Mouse (Mus musculus): Measurements from ENCODE around the gene Galm. TPM values are rescaled to one million over a fixed set of nuclear protein-coding genes. Genes with fewer than 3 reads are reported as not detected.

The Galm gene
- polyA plus RNA-seq, 1 experiment from 2014 or later: 5.0 TPM

DNA sequence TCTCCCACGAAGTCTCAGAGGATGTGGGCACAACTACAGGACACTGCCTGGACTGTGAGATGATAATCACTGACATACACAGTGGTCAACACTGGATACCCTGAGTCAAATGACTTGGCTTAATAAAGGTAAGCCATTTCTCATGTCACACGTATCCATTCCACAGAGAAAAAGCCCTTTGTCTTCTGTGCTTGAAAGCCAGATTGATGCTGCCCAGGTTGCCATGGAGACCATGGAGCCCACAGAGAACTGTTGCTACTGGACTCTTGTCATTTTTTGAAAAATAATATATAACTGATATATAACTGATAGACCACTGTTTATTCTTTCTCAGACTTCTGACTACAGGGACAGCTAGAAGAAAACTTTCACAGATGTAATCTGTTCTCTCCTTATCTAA, 30.1 kb upstream of the Galm start:
- H3K9ac ChIP-seq: no peak overlapping the region
- H3K4me2 ChIP-seq (replicated peaks): no peak overlapping the region
- H3K4me1 ChIP-seq: peaks cover 11% of the 10 kb centered on the region
- no peaks in the 10 kb centered on the region for H3K36me3 ChIP-seq
- 0 out of 2 replicates have a peak, but pooled peaks have one; percentile 21 for ATAC-seq (ENCODE audit: low FRiP score, low read depth)
- H3K27ac ChIP-seq: no peak overlapping the region
- H3K9me3 ChIP-seq: no peaks in the 10 kb centered on the region
- WGBS: 19% methylated on average over 2 of the region's 2 CpGs
- no peaks in the 10 kb centered on the region for H3K27me3 ChIP-seq (replicated peaks)
- H3K4me3 ChIP-seq: no peak overlapping the region

DNA sequence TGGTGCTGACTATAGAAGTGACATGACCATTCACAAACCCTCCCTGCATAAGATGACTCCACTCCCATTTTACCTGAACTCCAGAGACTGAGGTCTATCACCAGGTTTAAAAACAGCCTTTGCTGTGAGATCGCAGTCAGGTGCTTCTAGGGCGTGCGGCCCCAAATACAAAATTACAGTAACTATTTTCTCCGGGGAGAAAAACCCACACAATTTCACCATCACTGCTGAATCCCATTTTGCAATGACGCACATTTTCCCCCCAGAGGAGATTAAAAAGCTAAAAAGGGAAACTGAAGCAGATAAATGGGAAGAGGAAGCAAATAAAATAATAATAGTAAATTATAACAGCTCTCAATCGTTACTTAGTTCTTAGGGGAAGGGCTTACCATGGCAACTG, 27.4 kb upstream of the Galm start:
- H3K4me2 ChIP-seq (replicated peaks): no peak overlapping the region

DNA sequence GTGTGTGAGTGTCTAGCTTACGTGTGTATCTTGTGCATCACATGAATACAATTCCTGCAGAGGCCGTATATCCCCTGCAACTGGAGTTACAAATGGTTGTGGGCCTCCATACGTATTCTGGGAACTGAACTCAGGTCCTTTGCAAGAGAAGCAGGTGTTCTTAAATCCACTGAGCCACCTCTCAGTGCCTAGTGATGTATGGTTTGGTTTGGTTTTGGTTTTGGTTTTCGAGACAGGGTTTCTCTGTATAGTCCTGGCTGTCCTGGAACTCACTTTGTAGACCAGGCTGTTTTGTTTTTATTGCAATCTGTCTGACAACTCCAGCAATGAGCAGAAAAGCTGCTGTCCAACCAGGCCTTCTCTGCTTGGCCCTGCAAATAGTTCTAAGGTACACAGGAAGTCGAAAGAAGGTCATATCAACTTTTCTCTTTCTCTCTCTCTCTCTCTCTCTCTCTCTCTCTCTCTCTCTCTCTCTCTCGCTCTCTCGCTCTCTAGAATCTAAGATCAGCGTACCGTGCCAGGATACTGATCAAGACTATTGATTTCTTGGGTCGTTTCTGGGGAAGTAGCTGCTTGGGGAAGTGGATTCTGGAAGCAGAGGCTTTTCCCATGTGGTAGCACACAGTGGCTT, 21.8 kb upstream of the Galm start:
- no peak for ATAC-seq (ENCODE audit: low FRiP score, low read depth)
- no peak overlapping the region for H3K4me2 ChIP-seq (replicated peaks)
- no peak overlapping the region for H3K9ac ChIP-seq
- 86% methylated on average over 10 of the region's 10 CpGs for WGBS
- H3K9me3 ChIP-seq: no peaks in the 10 kb centered on the region
- no peaks in the 10 kb centered on the region for H3K36me3 ChIP-seq
- no peaks in the 10 kb centered on the region for H3K27me3 ChIP-seq (replicated peaks)
- no peak overlapping the region for H3K27ac ChIP-seq
- no peaks in the 10 kb centered on the region for H3K4me1 ChIP-seq
- no peak overlapping the region for H3K4me3 ChIP-seq

More for the DNA sequence above, 27.4 kb upstream of the Galm start:
- Histone ChIP-seq H3K9me3 (no peaks in the 10 kb centered on the region), H3K36me3 (no peaks in the 10 kb centered on the region), H3K27me3 (replicated peaks) (no peaks in the 10 kb centered on the region), H3K27ac (no peak overlapping the region), H3K9ac (no peak overlapping the region), H3K4me1 (peaks cover 11% of the 10 kb centered on the region), H3K4me3 (no peak overlapping the region)
- no peak for ATAC-seq (ENCODE audit: low FRiP score, low read depth)
- WGBS: 85% methylated on average over 6 of the region's 6 CpGs

DNA sequence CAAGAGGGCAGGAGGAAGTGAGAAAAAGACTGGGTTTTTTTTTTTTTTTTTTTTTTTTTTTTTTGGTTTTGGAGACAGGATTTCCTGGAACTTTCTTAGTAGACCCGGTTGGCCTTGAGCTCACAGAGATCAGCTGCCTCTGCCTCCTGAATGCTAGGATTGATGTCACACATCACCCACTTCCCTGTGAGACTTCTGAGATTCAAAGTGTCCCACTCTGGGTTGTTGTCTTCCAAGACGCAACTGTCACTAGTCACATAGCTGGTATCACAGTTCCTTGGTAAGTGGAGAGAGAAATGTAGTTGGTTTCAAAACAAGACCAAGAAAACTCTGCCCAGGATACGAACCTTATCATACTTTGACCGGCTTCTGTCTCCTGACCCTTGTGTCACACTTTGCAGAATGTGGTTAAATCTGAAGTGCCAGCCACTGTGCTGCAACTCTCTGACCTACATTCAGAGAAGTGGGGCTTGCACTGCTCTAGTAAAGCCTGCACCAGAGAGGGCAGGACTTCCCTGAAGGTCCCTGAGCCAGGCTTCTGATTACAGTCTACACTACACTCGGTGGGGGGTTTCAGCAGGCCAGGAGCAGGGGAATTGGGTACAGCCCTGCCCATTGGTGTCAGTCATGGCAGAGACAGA, 14.5 kb upstream of the Galm start:
- Histone ChIP-seq H3K4me1 (no peaks in the 10 kb centered on the region), H3K9ac (no peak overlapping the region), H3K27me3 (replicated peaks) (no peaks in the 10 kb centered on the region), H3K4me2 (replicated peaks) (no peak overlapping the region), H3K36me3 (no peaks in the 10 kb centered on the region), H3K27ac (no peak overlapping the region), H3K9me3 (no peaks in the 10 kb centered on the region), H3K4me3 (no peak overlapping the region)
- 85% methylated on average over 5 of the region's 5 CpGs for WGBS
- no peak for ATAC-seq (ENCODE audit: low FRiP score, low read depth)

DNA sequence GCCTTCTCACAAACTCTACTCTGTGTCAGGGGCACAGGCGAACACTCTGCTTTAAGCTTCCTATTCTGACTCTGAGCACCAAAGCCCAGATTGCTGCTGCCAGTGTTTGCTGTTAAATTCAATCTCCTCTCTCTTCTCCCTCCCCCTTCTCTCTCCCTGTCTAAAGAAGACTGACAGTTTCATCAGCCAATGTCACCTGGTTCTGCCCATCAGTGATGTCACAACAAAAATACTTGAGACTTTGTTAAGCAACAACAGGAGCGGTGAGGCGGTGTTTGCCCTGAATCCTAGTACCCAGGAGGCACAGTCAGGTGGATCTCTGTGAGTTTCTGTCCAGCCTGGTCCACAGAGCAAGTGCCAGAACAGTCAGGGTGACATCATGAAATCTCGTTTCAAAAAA, 13.8 kb upstream of the Galm start:
- Histone ChIP-seq H3K36me3 (no peaks in the 10 kb centered on the region), H3K9ac (no peak overlapping the region), H3K9me3 (no peaks in the 10 kb centered on the region), H3K4me2 (replicated peaks) (no peak overlapping the region), H3K4me1 (no peaks in the 10 kb centered on the region), H3K27me3 (replicated peaks) (no peaks in the 10 kb centered on the region), H3K27ac (no peak overlapping the region), H3K4me3 (no peak overlapping the region)
- WGBS: 87% methylated on average over 4 of the region's 4 CpGs
- ATAC-seq (ENCODE audit: low FRiP score, low read depth): no peak

DNA sequence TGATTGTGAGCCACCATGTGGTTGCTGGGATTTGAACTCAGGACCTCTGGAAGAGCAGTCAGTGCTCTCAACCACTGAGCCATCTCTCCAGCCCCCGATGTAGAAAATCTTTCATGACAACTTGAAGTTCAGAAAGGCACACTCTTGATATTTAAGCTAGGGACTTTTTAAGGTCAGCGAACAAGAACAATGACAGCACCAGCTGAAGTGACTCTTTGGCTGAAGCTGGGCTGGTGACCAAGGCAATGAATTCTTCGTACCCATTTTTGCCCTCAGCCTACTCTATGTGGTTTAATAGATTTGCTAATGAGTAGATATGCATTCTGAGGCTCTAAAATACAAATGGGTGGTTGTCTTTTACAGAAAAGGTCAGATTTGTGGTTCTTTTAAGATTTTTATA, 6.9 kb upstream of the Galm start:
- H3K4me1 ChIP-seq: no peaks in the 10 kb centered on the region
- H3K36me3 ChIP-seq: no peaks in the 10 kb centered on the region
- H3K27me3 ChIP-seq (replicated peaks): no peaks in the 10 kb centered on the region
- H3K4me3 ChIP-seq: no peak overlapping the region
- WGBS: 76% methylated on average over 3 of the region's 3 CpGs
- no peak overlapping the region for H3K4me2 ChIP-seq (replicated peaks)
- no peak for ATAC-seq (ENCODE audit: low FRiP score, low read depth)
- no peaks in the 10 kb centered on the region for H3K9me3 ChIP-seq
- H3K27ac ChIP-seq: no peak overlapping the region
- no peak overlapping the region for H3K9ac ChIP-seq

DNA sequence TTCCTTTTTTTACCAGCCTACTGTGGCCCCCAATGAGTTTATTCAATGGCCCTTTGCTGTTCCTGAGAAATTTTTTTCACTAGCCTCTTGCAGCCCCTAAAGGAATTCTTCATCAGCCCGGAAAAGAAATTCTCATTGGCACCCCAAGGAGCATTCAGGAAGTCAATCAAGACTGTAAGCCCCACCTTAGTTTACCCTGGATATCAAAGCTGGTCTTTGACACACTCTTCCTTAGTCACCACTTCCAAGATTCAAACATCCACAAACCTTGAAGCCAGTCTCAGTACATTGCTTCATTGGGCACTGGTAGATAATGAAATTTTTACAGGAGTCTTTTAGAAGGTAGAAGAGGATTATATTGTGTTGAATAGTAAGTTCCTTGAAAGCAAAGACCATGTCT, 5.4 kb upstream of the Galm start:
- no peak overlapping the region for H3K9ac ChIP-seq
- no peak for ATAC-seq (ENCODE audit: low FRiP score, low read depth)
- H3K9me3 ChIP-seq: no peaks in the 10 kb centered on the region
- WGBS: 74% methylated on average over 1 of the region's 1 CpGs
- no peaks in the 10 kb centered on the region for H3K4me1 ChIP-seq
- no peak overlapping the region for H3K4me2 ChIP-seq (replicated peaks)
- no peaks in the 10 kb centered on the region for H3K27me3 ChIP-seq (replicated peaks)
- no peaks in the 10 kb centered on the region for H3K36me3 ChIP-seq
- no peak overlapping the region for H3K4me3 ChIP-seq
- H3K27ac ChIP-seq: no peak overlapping the region

DNA sequence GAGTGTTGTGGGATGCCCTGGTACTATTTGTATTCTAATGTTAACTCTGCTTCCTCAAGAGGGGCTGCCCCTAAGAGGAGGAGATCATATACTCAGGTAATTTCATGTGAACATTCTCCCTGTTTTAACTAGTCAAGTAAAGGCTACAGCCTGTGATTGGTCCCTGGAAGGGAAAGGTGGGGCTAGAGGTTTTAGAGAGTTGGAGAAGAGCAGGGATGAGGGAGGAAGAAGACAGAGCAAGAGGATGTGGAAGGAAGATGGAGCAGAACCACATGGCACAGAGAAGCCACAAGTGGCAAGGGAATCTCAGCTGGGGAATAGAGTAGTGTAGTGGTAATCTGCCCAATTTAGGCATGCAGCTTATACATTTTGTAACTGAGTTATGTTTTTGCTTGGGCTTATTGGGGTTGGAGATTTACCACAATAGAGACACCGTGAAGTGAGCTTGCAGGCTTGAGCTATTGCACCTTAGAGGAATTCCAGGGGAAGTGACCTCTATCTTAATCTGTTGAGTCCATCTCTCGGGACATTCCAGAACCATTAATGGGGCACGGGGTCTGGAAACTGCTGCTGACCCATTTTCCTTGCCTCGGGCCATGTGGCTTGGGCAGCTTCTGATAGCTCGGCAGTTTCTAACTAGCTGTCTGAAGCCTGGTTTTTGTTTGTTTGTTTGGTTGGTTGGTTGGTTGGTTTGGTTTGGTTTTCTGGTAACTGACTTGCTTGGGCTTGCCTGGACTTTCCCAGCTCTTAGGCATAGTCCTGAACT, 2.1 kb upstream of the Galm start:
- H3K9ac ChIP-seq: no peak overlapping the region
- H3K4me3 ChIP-seq: no peak overlapping the region
- 91% methylated on average over 5 of the region's 5 CpGs for WGBS
- ATAC-seq (ENCODE audit: low FRiP score, low read depth): no peak
- no peak overlapping the region for H3K27ac ChIP-seq
- H3K36me3 ChIP-seq: no peaks in the 10 kb centered on the region
- no peak overlapping the region for H3K4me2 ChIP-seq (replicated peaks)
- H3K27me3 ChIP-seq (replicated peaks): no peaks in the 10 kb centered on the region
- H3K9me3 ChIP-seq: no peaks in the 10 kb centered on the region
- 0 out of 2 replicates have a peak, but pooled peaks cover 9% of the 10 kb centered on the region for H3K4me1 ChIP-seq

DNA sequence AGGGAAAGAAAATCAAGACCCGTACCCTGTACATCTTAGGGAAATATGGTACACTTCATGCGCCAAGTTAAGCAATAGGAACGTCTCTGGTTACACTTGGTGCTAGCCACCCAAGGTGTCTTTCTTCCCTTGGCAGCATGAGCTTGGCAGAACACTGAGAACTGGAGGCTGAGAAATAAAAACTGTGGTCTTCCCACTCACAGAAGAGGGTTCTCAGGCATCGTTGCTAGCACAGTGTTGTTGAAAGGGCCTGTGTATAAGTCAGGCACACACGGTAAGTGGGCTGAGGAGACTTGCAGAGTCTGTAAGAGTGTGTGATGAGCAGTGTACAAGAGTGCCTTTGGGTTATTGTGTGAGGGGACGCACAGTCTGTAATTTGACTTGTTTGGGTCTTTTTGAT, 1.1 kb upstream of the Galm start:
- WGBS: 93% methylated on average over 6 of the region's 6 CpGs

DNA sequence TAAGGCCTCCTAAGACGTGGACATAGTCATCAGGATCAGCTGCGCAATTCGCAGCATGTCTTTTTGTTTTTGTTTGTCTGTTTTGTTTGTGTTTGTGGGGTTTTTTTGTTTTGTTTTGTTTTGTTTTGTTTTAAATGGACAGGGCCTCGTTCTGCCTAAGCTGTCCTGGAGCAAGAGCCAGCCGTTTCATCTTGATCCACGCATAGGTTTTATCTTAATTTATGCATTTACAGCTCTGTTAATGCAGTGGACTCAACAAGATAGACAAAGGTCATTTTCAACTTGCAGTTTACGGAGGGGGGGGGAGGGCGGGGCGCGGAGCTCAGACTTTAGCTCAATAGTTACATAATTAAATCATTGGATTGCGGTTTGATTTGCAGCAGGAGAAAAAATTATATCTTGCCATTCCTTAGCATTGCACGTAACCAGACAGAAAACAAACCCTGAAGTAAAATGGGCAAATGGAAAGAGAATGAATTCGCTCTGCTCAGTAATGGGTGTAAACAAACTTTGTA, 1.3 kb downstream of the Galm start:
- Histone ChIP-seq H3K9ac (no peak overlapping the region), H3K9me3 (no peaks in the 10 kb centered on the region)

More for the DNA sequence above, 1.1 kb upstream of the Galm start:
- no peaks in the 10 kb centered on the region for H3K9me3 ChIP-seq
- ATAC-seq (ENCODE audit: low FRiP score, low read depth): no peak
- 0 out of 2 replicates have a peak, but pooled peaks cover 13% of the 10 kb centered on the region for H3K4me1 ChIP-seq
- H3K27ac ChIP-seq: no peak overlapping the region
- H3K27me3 ChIP-seq (replicated peaks): no peaks in the 10 kb centered on the region
- no peak overlapping the region for H3K4me2 ChIP-seq (replicated peaks)
- no peak overlapping the region for H3K4me3 ChIP-seq
- H3K36me3 ChIP-seq: no peaks in the 10 kb centered on the region
- no peak overlapping the region for H3K9ac ChIP-seq

DNA sequence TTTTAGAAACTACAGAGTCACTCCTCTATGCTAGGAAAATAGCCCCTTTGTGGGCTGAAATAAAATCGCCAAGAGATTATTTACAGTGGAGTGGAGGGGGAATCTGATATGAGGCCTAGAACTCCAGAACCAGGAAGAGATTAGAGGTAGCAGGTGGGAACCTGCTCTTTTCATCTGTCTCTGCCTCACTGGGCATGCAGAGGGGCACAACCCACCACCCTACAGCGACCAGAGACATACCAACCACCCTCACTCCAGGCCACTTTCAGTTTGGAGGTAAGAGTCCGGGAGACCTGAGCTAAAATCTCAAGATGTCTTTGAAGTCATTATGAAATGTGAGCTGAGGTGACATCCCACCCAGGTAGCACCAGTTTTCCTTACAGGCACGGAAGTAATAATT, 2.1 kb downstream of the Galm start:
- ATAC-seq (ENCODE audit: low FRiP score, low read depth): no peak
- no peaks in the 10 kb centered on the region for H3K9me3 ChIP-seq
- H3K27ac ChIP-seq: no peak overlapping the region
- no peak overlapping the region for H3K4me3 ChIP-seq
- 0 out of 2 replicates have a peak, but pooled peaks cover 13% of the 10 kb centered on the region for H3K4me1 ChIP-seq
- no peak overlapping the region for H3K9ac ChIP-seq
- no peaks in the 10 kb centered on the region for H3K27me3 ChIP-seq (replicated peaks)
- H3K4me2 ChIP-seq (replicated peaks): no peak overlapping the region
- H3K36me3 ChIP-seq: no peaks in the 10 kb centered on the region
- 83% methylated on average over 4 of the region's 4 CpGs for WGBS

More for the DNA sequence above, 1.3 kb downstream of the Galm start:
- Histone ChIP-seq H3K36me3 (no peaks in the 10 kb centered on the region), H3K27ac (no peak overlapping the region), H3K4me1 (0 out of 2 replicates have a peak, but pooled peaks cover 13% of the 10 kb centered on the region), H3K4me3 (no peak overlapping the region), H3K27me3 (replicated peaks) (no peaks in the 10 kb centered on the region), H3K4me2 (replicated peaks) (peak overlapping the region; percentile 71)
- WGBS: 85% methylated on average over 13 of the region's 13 CpGs
- ATAC-seq (ENCODE audit: low FRiP score, low read depth): no peak

DNA sequence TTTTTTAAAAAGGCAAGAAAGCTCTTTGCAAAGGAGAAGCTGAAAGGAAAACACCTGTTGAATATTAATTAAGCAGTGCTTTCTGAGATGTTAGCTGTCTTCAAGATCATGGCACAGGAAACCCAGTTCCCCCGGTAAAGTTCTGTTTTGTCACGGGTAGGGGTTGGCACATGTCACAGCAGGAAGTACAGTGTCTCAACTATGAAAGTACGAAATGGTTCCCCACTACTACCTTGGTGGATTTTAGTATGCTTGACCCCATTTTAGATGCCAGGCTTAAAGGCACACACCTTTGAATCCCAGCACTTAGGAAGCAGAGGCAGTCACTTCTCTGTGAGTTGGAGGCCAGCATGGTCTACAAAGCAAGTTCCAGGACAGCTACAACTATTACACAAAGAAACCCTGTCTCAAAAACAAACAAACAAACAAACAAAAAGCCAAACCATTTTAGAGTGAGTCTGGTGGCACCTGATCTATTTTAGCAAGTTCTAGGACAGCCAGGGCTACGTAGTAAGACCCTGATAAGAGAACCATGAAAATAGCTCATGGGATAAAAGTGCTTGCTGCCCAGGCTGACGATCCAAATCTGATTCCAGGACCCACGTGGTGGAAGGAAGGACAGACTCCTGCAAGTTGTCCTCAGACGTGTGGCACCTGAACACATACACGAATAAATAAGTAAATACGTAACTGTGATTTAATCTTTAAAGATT, 3.6 kb downstream of the Galm start:
- Histone ChIP-seq H3K27ac (no peak overlapping the region), H3K4me3 (no peak overlapping the region), H3K9ac (no peak overlapping the region), H3K9me3 (no peaks in the 10 kb centered on the region), H3K4me2 (replicated peaks) (no peak overlapping the region), H3K4me1 (0 out of 2 replicates have a peak, but pooled peaks cover 13% of the 10 kb centered on the region), H3K27me3 (replicated peaks) (no peaks in the 10 kb centered on the region), H3K36me3 (no peaks in the 10 kb centered on the region)
- ATAC-seq (ENCODE audit: low FRiP score, low read depth): no peak
- 72% methylated on average over 9 of the region's 9 CpGs for WGBS

All from neural tube, embryonic 12.5 days (tissue).